Mouse (Mus musculus): ENCODE measurements around the gene Acmsd. TPM values are rescaled to one million over a fixed set of nuclear protein-coding genes. Genes with fewer than 3 reads are reported as not detected.

Gene Acmsd
- total RNA-seq, 2 experiments from 2014 or later = not detected

GRCm38 (mm10) chr1:127775206-127775720 lies 46.0 kb downstream of the Acmsd start:
- no peak for DNase-seq (ENCODE audit: low spot score in 2 of 2)

- no peak for DNase-seq (ENCODE audit: low spot score in 2 of 2)
These were observed 47.0 kb downstream of the Acmsd start for GRCm38 (mm10) chr1:127776246-127776645.

DNA sequence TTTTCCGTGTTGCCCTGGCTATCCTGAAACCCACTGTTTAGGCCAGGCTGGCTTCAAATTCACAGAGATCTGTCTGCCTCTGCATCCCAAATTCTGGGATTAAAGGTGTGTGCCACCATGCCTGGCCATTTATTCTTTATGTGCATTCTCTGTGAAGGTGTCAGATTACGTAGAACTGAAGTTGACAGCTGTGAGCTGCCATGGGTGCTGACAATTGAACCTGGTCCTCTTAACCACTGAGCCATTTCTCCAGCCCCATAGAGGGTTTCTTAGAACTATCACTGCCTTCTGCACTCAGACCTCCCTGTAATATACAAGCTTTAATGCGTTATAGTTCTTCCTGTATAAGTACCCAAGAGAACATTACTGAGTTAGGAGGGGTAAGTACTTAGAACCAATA lies 49.4 kb downstream of the Acmsd start:
- DNase-seq (ENCODE audit: low spot score in 2 of 2) = no peak

DNA sequence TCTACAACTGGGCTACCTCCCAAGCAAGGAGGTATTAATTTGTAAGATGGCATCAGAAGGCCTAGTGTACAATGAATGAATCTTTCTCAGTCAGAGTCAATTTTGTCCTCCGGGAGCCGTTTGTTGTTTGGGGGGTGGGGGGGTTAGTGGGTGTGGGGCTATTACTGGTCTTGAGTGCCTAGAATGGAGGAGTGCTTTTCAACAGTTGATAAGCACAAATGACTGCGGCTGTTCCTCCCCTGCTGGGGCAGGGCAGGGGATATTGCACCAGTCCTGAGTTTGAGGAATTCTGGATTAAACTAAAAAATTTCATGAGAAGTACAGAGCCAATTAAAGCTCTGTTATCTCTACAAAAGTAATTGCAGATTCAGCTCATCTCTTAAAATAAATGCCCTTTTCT lies 50.9 kb downstream of the Acmsd start:
- no peak for DNase-seq (ENCODE audit: low spot score in 2 of 2)

DNA sequence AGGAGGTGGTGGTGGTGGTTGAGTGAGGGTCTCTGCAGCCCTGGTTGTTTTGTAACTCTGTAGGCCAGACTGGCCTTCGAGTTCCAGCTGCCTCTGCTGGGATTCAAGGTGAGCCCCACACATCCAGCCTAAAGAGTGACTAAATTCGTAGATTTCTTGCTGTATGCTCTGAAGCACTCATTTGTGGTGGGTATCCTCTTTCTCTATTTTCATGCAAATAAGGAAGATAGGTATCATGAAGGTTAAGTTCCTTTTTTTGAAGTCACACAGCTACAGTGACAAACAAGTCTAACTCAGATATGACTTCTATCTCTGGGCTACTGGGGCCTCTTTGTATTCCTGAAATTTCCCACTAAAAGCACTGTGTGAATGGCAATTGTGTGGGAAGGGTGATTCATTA lies 51.6 kb downstream of the Acmsd start:
- no peak for DNase-seq (ENCODE audit: low spot score in 2 of 2)

GRCm38 (mm10) chr1:127783862-127784261 lies 54.6 kb downstream of the Acmsd start:
- no peak for DNase-seq (ENCODE audit: low spot score in 2 of 2)

DNA sequence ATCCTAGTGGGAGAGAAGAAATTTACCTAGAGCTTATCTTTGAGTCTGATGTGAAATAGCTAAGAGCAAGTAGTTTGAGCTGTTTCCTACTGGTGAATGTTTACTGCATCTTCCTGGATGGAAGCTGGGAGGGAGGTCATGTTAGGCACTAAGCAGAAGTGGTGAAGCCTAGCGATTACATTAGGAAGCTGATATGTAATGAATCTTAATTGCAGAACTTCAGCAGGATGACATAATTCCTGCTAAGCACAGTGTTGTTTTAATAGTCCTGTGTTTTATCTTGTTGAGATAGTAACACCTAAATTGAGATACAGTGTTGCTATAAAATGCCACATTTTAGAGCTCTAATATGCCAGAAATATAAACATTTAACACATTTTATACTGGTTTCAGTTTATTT lies 56.7 kb downstream of the Acmsd start:
- DNase-seq (ENCODE audit: low spot score in 2 of 2) = no peak

DNA sequence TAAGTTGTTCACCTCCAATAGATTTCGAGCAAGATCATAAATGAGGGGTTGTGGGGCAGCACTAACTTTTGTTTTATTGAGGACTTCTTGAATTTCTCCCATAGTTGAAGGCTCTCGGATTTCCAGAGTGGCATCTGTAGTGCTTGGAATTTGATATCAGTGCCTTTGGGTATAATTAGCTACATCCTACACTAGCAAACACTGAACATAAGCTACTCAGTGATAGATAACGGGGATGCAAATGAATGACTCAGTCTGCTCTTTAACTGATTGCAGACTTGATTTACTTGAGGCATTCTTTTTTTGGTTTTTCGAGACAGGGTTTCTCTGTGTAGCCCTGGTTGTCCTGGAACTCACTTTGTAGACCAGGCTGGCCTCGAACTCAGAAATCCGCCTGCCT lies 59.7 kb downstream of the Acmsd start:
- DNase-seq (ENCODE audit: low spot score in 2 of 2) = no peak

- no peak for DNase-seq (ENCODE audit: low spot score in 2 of 2)
These were observed 64.2 kb downstream of the Acmsd start for GRCm38 (mm10) chr1:127793459-127793858.

DNA sequence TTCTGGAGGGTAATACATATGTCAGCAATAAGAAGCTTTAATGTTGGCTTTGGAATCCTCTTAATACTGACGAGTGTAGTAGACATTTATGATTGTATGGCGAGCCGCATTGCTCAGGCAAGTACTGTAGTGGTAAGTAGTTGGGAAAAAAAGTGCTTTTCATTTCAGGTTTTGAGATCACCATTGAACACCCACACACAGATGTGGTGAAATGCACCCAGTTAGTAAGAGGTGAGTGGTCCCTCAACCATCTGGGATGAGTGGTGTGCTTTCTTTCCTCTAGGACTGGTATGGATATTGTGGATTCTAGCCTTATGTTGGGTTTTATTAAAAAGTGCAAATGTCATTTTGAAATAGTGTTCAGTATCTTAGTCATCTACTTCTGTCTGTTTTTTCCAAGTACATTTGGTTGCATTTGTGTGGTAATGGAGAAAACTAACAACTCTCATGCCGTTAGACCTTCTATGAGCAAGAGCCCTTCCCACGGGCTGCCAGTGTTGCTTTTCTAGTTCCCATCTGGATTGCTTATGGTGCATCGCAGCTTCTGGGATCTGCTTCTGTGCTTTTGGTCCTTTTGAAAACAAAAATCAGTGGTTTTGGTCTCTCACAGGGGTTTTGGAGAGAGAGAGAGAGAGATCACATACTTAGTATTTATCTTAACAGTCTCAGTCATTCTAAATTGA lies 66.0 kb downstream of the Acmsd start:
- no peak for DNase-seq (ENCODE audit: low spot score in 2 of 2)

DNA sequence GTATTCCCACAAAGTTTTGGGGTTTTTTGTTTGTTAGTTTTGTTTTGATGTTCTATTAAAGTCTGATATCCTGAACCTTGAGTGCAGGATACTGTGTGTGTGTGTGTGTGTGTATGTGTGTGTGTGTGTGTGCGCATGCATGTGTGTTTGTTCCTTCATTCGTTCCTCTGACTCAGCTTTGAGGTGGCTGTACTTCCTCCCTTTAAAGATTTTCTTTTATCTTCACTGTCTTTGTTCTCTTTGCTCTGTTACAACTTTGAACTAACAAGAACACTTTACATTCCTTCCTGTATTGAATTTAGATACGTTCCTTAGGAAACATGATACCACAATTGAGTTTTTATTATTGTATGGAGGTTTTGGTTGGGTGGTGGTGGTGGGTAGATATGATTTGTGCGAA lies 67.1 kb downstream of the Acmsd start:
- no peak for DNase-seq (ENCODE audit: low spot score in 2 of 2)

DNA sequence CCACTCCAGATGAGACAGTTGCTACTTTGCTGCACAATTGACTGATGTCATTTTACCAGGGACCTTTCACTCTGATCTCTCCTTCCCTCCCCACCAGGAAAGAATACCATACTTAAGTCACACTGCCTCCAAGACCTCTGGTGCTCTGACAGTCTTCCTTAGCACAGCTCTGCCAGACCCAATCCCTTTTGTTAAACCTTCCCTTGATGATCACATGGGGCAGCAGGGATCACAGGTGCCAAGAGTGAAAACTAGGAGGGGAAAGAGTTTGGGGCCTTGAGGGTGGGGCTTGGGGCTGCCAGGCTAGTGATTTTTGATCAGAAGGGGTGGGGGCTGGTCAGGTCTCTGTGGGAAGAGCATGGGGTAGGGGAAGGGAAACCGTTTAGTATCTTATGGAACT lies 67.5 kb downstream of the Acmsd start:
- DNase-seq (ENCODE audit: low spot score in 2 of 2) = no peak

DNA sequence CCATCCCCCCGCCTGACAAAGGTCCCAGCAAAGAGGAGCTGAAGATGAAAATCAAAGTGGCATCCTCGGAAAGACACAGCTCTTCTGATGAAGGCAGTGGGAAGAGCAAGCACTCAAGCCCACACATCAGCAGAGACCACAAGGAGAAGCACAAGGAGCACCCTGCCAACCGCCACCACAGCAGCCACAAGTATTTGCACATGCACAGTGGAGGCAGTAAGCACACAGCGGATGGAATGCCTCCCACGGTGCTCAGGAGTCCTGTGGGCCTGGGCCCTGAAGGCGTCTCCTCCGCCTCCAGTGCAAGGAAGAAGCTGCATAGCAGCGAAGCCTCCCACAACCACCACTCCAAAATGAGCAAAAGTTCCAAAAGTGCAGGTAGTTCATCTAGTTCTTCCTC lies 73.7 kb downstream of the Acmsd start:
- DNase-seq (ENCODE audit: low spot score in 2 of 2) = no peak

GRCm38 (mm10) chr1:127808671-127809070 lies 79.5 kb downstream of the Acmsd start:
- no peak for DNase-seq (ENCODE audit: low spot score in 2 of 2)

DNA sequence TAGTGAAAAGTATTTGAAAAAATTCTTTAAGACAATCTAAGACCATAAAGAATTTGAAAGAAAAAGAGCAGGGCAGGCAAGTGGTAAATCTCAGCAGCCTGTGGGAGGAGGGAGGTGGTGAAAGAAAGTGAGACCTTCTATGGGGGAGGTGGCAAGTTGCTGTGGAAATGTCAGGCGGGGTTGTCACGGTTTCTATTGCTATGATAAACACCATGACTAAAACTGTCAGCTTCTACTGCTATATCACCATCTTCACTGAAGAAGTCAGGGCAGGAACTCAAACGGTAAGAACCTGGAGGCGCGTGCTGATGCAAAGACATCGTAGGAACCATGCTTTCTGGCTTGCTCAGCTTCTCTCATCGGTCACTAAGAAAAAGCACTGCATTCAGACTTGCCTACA lies 83.7 kb downstream of the Acmsd start:
- no peak for DNase-seq (ENCODE audit: low spot score in 2 of 2)

DNA sequence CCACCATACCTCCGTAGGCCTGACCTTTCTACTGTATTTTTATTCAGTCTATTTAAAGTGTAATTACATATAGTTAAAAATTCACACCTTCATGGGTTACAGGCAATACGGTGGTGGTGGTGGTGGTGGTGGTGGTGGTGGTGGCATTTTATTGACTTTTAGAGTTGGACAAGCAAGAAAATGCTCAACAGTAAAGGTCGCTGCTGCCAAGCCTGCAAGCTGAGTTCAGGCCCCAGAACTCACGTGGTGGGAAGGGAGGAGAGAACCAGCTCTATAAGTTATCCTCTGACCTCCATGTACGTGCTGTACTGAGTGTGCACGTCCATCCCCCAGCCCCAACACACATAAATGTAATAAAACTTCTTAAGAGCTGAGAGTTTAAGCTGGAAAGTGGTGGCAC lies 87.2 kb downstream of the Acmsd start:
- no peak for DNase-seq (ENCODE audit: low spot score in 2 of 2)

Other genes with a start within 250 kb of the Acmsd start
- 10 to 100 TPM; 22.9 to 31.9 TPM for gene Tmem163, start 49.9 kb upstream of the Acmsd start, total RNA-seq (2021)
- 10 to 100 TPM; 50.5 to 54.4 TPM for gene Ccnt2, start 44.8 kb downstream of the Acmsd start, total RNA-seq (2021)
- gene Map3k19, start 125.6 kb downstream of the Acmsd start, total RNA-seq (2021) = 1 to 10 TPM; 3.5 to 4.6 TPM
- gene Rab3gap1, start 139.4 kb downstream of the Acmsd start, total RNA-seq (2021) = 10 to 100 TPM; 46.7 to 49.8 TPM